Mouse (Mus musculus) spleen, adult 18-20 months (tissue): ENCODE results near the gene Tspan10.

Source experiments
- DNase-seq, 2 experiments: peaks; one replicate each; pipeline ENCODE4 v3.0.0; 2022; ENCODE audit warnings: mixed read lengths in 2 of 2

Gene Tspan10

DNA sequence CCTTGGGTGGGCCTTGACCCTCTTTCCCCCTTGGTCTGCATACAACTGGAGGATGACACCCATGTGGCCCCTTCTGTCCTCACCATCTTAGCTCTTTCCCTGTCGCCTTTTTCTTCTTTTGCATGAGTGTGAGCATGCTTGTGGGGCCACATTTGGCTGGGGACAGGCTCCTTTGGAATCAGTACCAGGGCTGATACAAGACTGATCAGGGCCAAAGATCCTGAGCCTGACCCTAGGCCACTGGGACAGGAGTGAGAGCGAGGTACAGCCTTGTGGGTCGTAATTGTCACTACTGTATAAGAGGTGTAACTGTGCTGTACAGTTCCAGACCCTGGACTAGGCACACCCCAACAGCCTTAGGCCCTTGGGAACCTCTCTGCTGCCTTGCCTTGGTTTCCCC, 51.5 kb downstream of the Tspan10 start:
- DNase-seq, result no peak
